Comparison of ENCODE assay signal across 18 mouse cellular contexts in genomic region chr11:72324431-72324830, GRCm38 (mm10). TPM values are rescaled to one million over a fixed set of nuclear protein-coding genes. Genes with fewer than 3 reads are reported as not detected.
DNase-seq lines count a peak whose midpoint lies in the region; ATAC-seq and TF ChIP-seq lines count a peak whose summit lies in the region.
"Had no signal": no experiment of that assay in that cellular context is flagged by ENCODE, and none has a peak within 500 bp of the region (broad histone marks: within the 10 kb centered on the region; RNA-seq: fewer than 3 reads in every experiment).

No protein-coding gene starts in this region.

- H3K79me2 ChIP-seq in C2C12 (ENCODE audit: control insufficient read depth, insufficient read depth) = no peaks in the 10 kb centered on the region

- ATAC-seq in liver, embryonic 14.5 days (ENCODE audit: insufficient read depth) = no peak
- no peak for ATAC-seq in liver, embryonic 11.5 days (replicated peaks; ENCODE audit: low FRiP score)
- ATAC-seq: forebrain, embryonic 13.5 days; midbrain, embryonic 13.5 days had no signal

- H3K36me3 ChIP-seq in liver, embryonic 14.5 days (replicated peaks; ENCODE audit: control insufficient read depth, insufficient read depth, low read depth) = no peaks in the 10 kb centered on the region
- no peaks in the 10 kb centered on the region for H3K36me3 ChIP-seq in liver, embryonic 11.5 days (ENCODE audit: control insufficient read depth, insufficient read depth, low read length)
- no peaks in the 10 kb centered on the region for H3K36me3 ChIP-seq in C2C12 (ENCODE audit: control insufficient read depth, insufficient read depth)
- H3K36me3 ChIP-seq: embryonic facial prominence, embryonic 10.5 days; midbrain, embryonic 13.5 days had no signal

- no peaks in the 10 kb centered on the region for H3K79me3 ChIP-seq in C2C12 (ENCODE audit: low read depth)

- no peaks in the 10 kb centered on the region for H3K27me3 ChIP-seq in liver, embryonic 14.5 days (ENCODE audit: control insufficient read depth, insufficient read depth, low read length)
- no peaks in the 10 kb centered on the region for H3K27me3 ChIP-seq in liver, embryonic 11.5 days (replicated peaks; ENCODE audit: control insufficient read depth, insufficient read depth, low read length)
- no peaks in the 10 kb centered on the region for H3K27me3 ChIP-seq in C2C12 (ENCODE audit: control insufficient read depth, insufficient read depth, insufficient read length)
- H3K27me3 ChIP-seq: forebrain, embryonic 13.5 days; midbrain, embryonic 13.5 days had no signal

- no peak for DNase-seq in gastrocnemius, adult 2 months
- no peak for DNase-seq in gastrocnemius, adult 8-10 months (ENCODE audit: low spot score in 2 of 2)
- no peak for DNase-seq in liver, embryonic 14.5 days (ENCODE audit: low read depth in 3 of 3, low spot score in 3 of 3)
- DNase-seq in liver, embryonic 11.5 days (ENCODE audit: low spot score) = no peak
- DNase-seq in frontal cortex, adult 2 months (ENCODE audit: extremely low spot score in 1 of 2, low spot score in 1 of 2) = no peak
- no peak for DNase-seq in layer of hippocampus, adult 18-20 months (ENCODE audit: low spot score in 2 of 2)
- DNase-seq: adrenal gland, adult 2 months; cerebellum, adult 11-12 months had no signal

- H3ac ChIP-seq in C2C12 (ENCODE audit: control insufficient read depth, insufficient read length, low read depth) = no peak overlapping the region

- no peak for TF ChIP-seq EP300 in liver, embryonic 14.5 days (IDR thresholded peaks at IDR 0.05; ENCODE audit: low read depth)

- no peak overlapping the region for H3K4me3 ChIP-seq in gastrocnemius, adult 2 months
- no peak overlapping the region for H3K4me3 ChIP-seq in liver, embryonic 14.5 days (ENCODE audit: insufficient read depth in 1 of 2, low read depth in 2 of 2, low read length in 2 of 2)
- no peak overlapping the region for H3K4me3 ChIP-seq in liver, embryonic 11.5 days (ENCODE audit: low read depth, low read length)
- no peak overlapping the region for H3K4me3 ChIP-seq in C2C12 (ENCODE audit: insufficient read depth, poor library complexity, severe bottlenecking)
- no peak overlapping the region for H3K4me3 ChIP-seq in cortical plate, adult 2 months (ENCODE audit: insufficient read depth, low read length)
- H3K4me3 ChIP-seq: embryonic facial prominence, embryonic 10.5 days; forebrain, embryonic 13.5 days; midbrain, embryonic 13.5 days had no signal

- no peak overlapping the region for H3K27ac ChIP-seq in gastrocnemius, adult 2 months
- no peak overlapping the region for H3K27ac ChIP-seq in liver, embryonic 14.5 days
- H3K27ac ChIP-seq in liver, embryonic 11.5 days (ENCODE audit: low read depth, low read length) = no peak overlapping the region
- no peak overlapping the region for H3K27ac ChIP-seq in cortical plate, adult 2 months (ENCODE audit: insufficient read depth, low read length)
- H3K27ac ChIP-seq: embryonic facial prominence, embryonic 10.5 days; forebrain, embryonic 13.5 days; hindbrain, embryonic 14.5 days; midbrain, embryonic 13.5 days had no signal

- TF ChIP-seq POLR2A in cortical plate, adult 2 months (IDR thresholded peaks at IDR 0.05; ENCODE audit: extremely low read depth, insufficient read depth, low read length) = no peak

- WGBS in liver, embryonic 14.5 days (ENCODE audit: insufficient replicate concordance) = 45% methylated on average over 3 of the region's 3 CpGs
- WGBS in liver, embryonic 11.5 days = 66% methylated on average over 3 of the region's 3 CpGs

- peak; percentile 58 for TF ChIP-seq CTCF in gastrocnemius, adult 2 months (IDR thresholded peaks at IDR 0.05)
- TF ChIP-seq CTCF in liver, embryonic 14.5 days (IDR thresholded peaks at IDR 0.05; ENCODE audit: low read depth) = peak; percentile 34
- TF ChIP-seq CTCF in C2C12 (IDR thresholded peaks at IDR 0.05; ENCODE audit: control insufficient read depth, insufficient read depth, insufficient read length) = peak; percentile 24
- peak; percentile 65 for TF ChIP-seq CTCF in cortical plate, adult 2 months (IDR thresholded peaks at IDR 0.05; ENCODE audit: extremely low read depth, insufficient read depth, low read length)

- no peaks in the 10 kb centered on the region for H3K4me1 ChIP-seq in liver, embryonic 14.5 days (replicated peaks; ENCODE audit: control insufficient read depth in 2 of 2, insufficient read depth in 2 of 2, low read length in 1 of 2)
- H3K4me1 ChIP-seq in liver, embryonic 11.5 days (replicated peaks; ENCODE audit: control insufficient read depth, insufficient read depth, low read length) = no peaks in the 10 kb centered on the region
- no peaks in the 10 kb centered on the region for H3K4me1 ChIP-seq in cortical plate, adult 2 months (ENCODE audit: control insufficient read depth, insufficient read depth, low read length)
- H3K4me1 ChIP-seq: embryonic facial prominence, embryonic 10.5 days; forebrain, embryonic 13.5 days; midbrain, embryonic 13.5 days had no signal

- H3K9me3 ChIP-seq in liver, embryonic 14.5 days (ENCODE audit: control insufficient read depth, low read length) = no peaks in the 10 kb centered on the region
- H3K9me3 ChIP-seq in liver, embryonic 11.5 days (ENCODE audit: control insufficient read depth, low read length) = no peaks in the 10 kb centered on the region
- H3K9me3 ChIP-seq: embryonic facial prominence, embryonic 10.5 days; forebrain, embryonic 13.5 days; midbrain, embryonic 13.5 days had no signal

- intact Hi-C loops in gastrocnemius, adult 2 months (cut with DNase I) = loop anchor here (2.0 kb wide), 1 partner anchor 100 kb away; no protein-coding TSS in a partner anchor

- no peak overlapping the region for H3K9ac ChIP-seq in liver, embryonic 14.5 days (replicated peaks)
- no peak overlapping the region for H3K9ac ChIP-seq in liver, embryonic 11.5 days (ENCODE audit: low read depth, low read length)
- H3K9ac ChIP-seq: forebrain, embryonic 13.5 days; hindbrain, embryonic 14.5 days; midbrain, embryonic 13.5 days had no signal

- H3K4me2 ChIP-seq in liver, embryonic 14.5 days (ENCODE audit: low read depth) = no peak overlapping the region
- no peak overlapping the region for H3K4me2 ChIP-seq in liver, embryonic 11.5 days
- H3K4me2 ChIP-seq: forebrain, embryonic 13.5 days; hindbrain, embryonic 14.5 days; midbrain, embryonic 13.5 days had no signal

TF ChIP-seq in C2C12, 6 proteins besides CTCF, POLR2A, EP300 and RAD21:
- TF ChIP-seq CEBPB (IDR thresholded peaks at IDR 0.05; ENCODE audit: low read depth) (no peak), MAX (IDR thresholded peaks at IDR 0.05) (no peak), USF1 (IDR thresholded peaks at IDR 0.05; ENCODE audit: low read depth) (no peak), MYOG (IDR thresholded peaks at IDR 0.05; ENCODE audit: control insufficient read depth, extremely low read depth, insufficient read length) (no peak), FOSL1 (IDR thresholded peaks at IDR 0.05; ENCODE audit: insufficient read depth, low read length, poor library complexity, severe bottlenecking) (no peak), MYOD1 (IDR thresholded peaks at IDR 0.05; ENCODE audit: control insufficient read depth, insufficient read length, low read depth) (no peak)
TF ChIP-seq in C2C12: peak in this region for 0.

RNA-seq across cellular contexts. Expression of gene Fbxo39, which starts 10.2 kb away (rescaled TPM):
- not detected for total RNA-seq in gastrocnemius, adult 2 months (2021)
- not detected for total RNA-seq in gastrocnemius, adult 8-10 months (2022)
- not detected in 2 replicates for polyA plus RNA-seq in liver, embryonic 14.5 days (2012; rRNA removed)
- polyA plus RNA-seq in liver, embryonic 14.5 days (2014; fragmentation: Nextera tagmentation; extraction: Ambion mirVana) = not detected in 2 replicates
- polyA plus RNA-seq in liver, embryonic 11.5 days (2014; fragmentation: Nextera tagmentation; extraction: Ambion mirVana) = not detected in 2 replicates
- not detected for polyA plus RNA-seq in C2C12 (2012; fragmentation: generic; extraction: Trizol)
- polyA plus RNA-seq in cortical plate, adult 2 months (2012; rRNA removed) = not detected in 2 replicates
- 0.06 TPM in 1 of 2 replicates, not detected in the other for polyA plus RNA-seq in frontal cortex, adult 2 months (2012; rRNA removed)
- not detected for total RNA-seq in layer of hippocampus, adult 18-20 months (2021)
- total RNA-seq: adrenal gland, adult 2 months; heart, adult 8-10 months; layer of hippocampus, postnatal 14 days had no signal
- polyA plus RNA-seq: embryonic facial prominence, embryonic 10.5 days; forebrain, embryonic 13.5 days; hindbrain, embryonic 14.5 days; liver, embryonic 16.5 days; midbrain, embryonic 13.5 days had no signal

RNA-seq across cellular contexts. Expression of gene Xaf1, which starts 23.0 kb away (rescaled TPM):
- 1 to 10 TPM; 3.4 to 3.7 TPM for total RNA-seq in gastrocnemius, adult 2 months (2021)
- 1 to 10 TPM; 1.4 to 3.4 (median 2.5) TPM for total RNA-seq in gastrocnemius, adult 8-10 months (2022)
- 0.64 and 1.6 TPM in 2 replicates for polyA plus RNA-seq in liver, embryonic 14.5 days (2012; rRNA removed)
- 1.7 TPM in 2 replicates for polyA plus RNA-seq in liver, embryonic 14.5 days (2014; fragmentation: Nextera tagmentation; extraction: Ambion mirVana)
- 2.7 and 2.8 TPM in 2 replicates for polyA plus RNA-seq in liver, embryonic 11.5 days (2014; fragmentation: Nextera tagmentation; extraction: Ambion mirVana)
- 1.2 TPM for polyA plus RNA-seq in C2C12 (2012; fragmentation: generic; extraction: Trizol)
- 16.0 and 16.3 TPM in 2 replicates for polyA plus RNA-seq in cortical plate, adult 2 months (2012; rRNA removed)
- polyA plus RNA-seq in frontal cortex, adult 2 months (2012; rRNA removed) = 11.4 and 12.2 TPM in 2 replicates
- total RNA-seq in layer of hippocampus, adult 18-20 months (2021) = 1 to 10 TPM; 4.2 to 4.6 TPM

RNA-seq across cellular contexts. Expression of gene Tekt1, which starts 37.8 kb away (rescaled TPM):
- total RNA-seq in gastrocnemius, adult 2 months (2021) = 1 to 10 TPM in 1 of 2 experiments, under 1 TPM in 1; 0.33 to 2.6 TPM
- 1 to 10 TPM in 3 of 4 experiments, under 1 TPM in 1; 0.92 to 3.3 (median 2.5) TPM for total RNA-seq in gastrocnemius, adult 8-10 months (2022)
- not detected in 2 replicates for polyA plus RNA-seq in liver, embryonic 14.5 days (2012; rRNA removed)
- not detected in 2 replicates for polyA plus RNA-seq in liver, embryonic 14.5 days (2014; fragmentation: Nextera tagmentation; extraction: Ambion mirVana)
- polyA plus RNA-seq in liver, embryonic 11.5 days (2014; fragmentation: Nextera tagmentation; extraction: Ambion mirVana) = 1.1 and 1.3 TPM in 2 replicates
- not detected for polyA plus RNA-seq in C2C12 (2012; fragmentation: generic; extraction: Trizol)
- 0.95 and 1.8 TPM in 2 replicates for polyA plus RNA-seq in cortical plate, adult 2 months (2012; rRNA removed)
- polyA plus RNA-seq in frontal cortex, adult 2 months (2012; rRNA removed) = 1.9 and 2.1 TPM in 2 replicates
- 1 to 10 TPM; 1.5 to 3.3 TPM for total RNA-seq in layer of hippocampus, adult 18-20 months (2021)
- total RNA-seq: neutrophil, adult 5-6 weeks had no signal
- polyA plus RNA-seq: liver, embryonic 16.5 days had no signal

RNA-seq across cellular contexts. Expression of gene Slc13a5, which starts 57.4 kb away (rescaled TPM):
- not detected for total RNA-seq in gastrocnemius, adult 2 months (2021)
- not detected for total RNA-seq in gastrocnemius, adult 8-10 months (2022)
- not detected in 2 replicates for polyA plus RNA-seq in liver, embryonic 14.5 days (2012; rRNA removed)
- polyA plus RNA-seq in liver, embryonic 14.5 days (2014; fragmentation: Nextera tagmentation; extraction: Ambion mirVana) = not detected in 2 replicates
- polyA plus RNA-seq in liver, embryonic 11.5 days (2014; fragmentation: Nextera tagmentation; extraction: Ambion mirVana) = not detected in 2 replicates
- polyA plus RNA-seq in C2C12 (2012; fragmentation: generic; extraction: Trizol) = 0.16 TPM
- polyA plus RNA-seq in cortical plate, adult 2 months (2012; rRNA removed) = 16.7 and 20.8 TPM in 2 replicates
- polyA plus RNA-seq in frontal cortex, adult 2 months (2012; rRNA removed) = 12.8 and 15.5 TPM in 2 replicates
- 1 to 10 TPM; 8.6 to 9.0 TPM for total RNA-seq in layer of hippocampus, adult 18-20 months (2021)
- total RNA-seq: heart, adult 8-10 months had no signal
- polyA plus RNA-seq: liver, embryonic 16.5 days had no signal
